Mouse (Mus musculus): ENCODE measurements around the gene Mipep. TPM values are rescaled to one million over a fixed set of nuclear protein-coding genes. Genes with fewer than 3 reads are reported as not detected.

Mipep gene
- polyA plus RNA-seq, 1 experiment from 2014 or later = 23.7 TPM

GRCm38 (mm10) chr14:60773476-60773875 lies 10.9 kb upstream of the Mipep start:
- Histone ChIP-seq H3K4me1 (replicated peaks) (no peaks in the 10 kb centered on the region), H3K9ac (replicated peaks) (no peak overlapping the region), H3K36me3 (no peaks in the 10 kb centered on the region), H3K4me3 (replicated peaks) (no peak overlapping the region), H3K4me2 (no peak overlapping the region), H3K27me3 (no peaks in the 10 kb centered on the region), H3K9me3 (no peaks in the 10 kb centered on the region), H3K27ac (no peak overlapping the region)
- ATAC-seq (ENCODE audit: insufficient number of reproducible peaks, insufficient read depth, low FRiP score, low TSS enrichment, low read depth) = no peak
- 69% methylated on average over 2 of the region's 2 CpGs for WGBS

GRCm38 (mm10) chr14:60776521-60776920 lies 7.9 kb upstream of the Mipep start:
- WGBS = 85% methylated on average over 8 of the region's 8 CpGs

GRCm38 (mm10) chr14:60777485-60777919 lies 6.9 kb upstream of the Mipep start:
- H3K4me1 ChIP-seq (replicated peaks) = no peaks in the 10 kb centered on the region
- H3K27me3 ChIP-seq = no peaks in the 10 kb centered on the region
- 87% methylated on average over 5 of the region's 5 CpGs for WGBS
- H3K9me3 ChIP-seq = no peaks in the 10 kb centered on the region
- H3K9ac ChIP-seq (replicated peaks) = no peak overlapping the region
- no peak for ATAC-seq (ENCODE audit: insufficient number of reproducible peaks, insufficient read depth, low FRiP score, low TSS enrichment, low read depth)
- no peak overlapping the region for H3K4me3 ChIP-seq (replicated peaks)
- H3K36me3 ChIP-seq = no peaks in the 10 kb centered on the region
- no peak overlapping the region for H3K4me2 ChIP-seq
- H3K27ac ChIP-seq = no peak overlapping the region

More at GRCm38 (mm10) chr14:60776521-60776920, 7.9 kb upstream of the Mipep start:
- Histone ChIP-seq H3K27me3 (no peaks in the 10 kb centered on the region), H3K4me1 (replicated peaks) (no peaks in the 10 kb centered on the region), H3K4me2 (no peak overlapping the region), H3K36me3 (no peaks in the 10 kb centered on the region), H3K4me3 (replicated peaks) (no peak overlapping the region), H3K9me3 (no peaks in the 10 kb centered on the region), H3K27ac (no peak overlapping the region), H3K9ac (replicated peaks) (no peak overlapping the region)
- no peak for ATAC-seq (ENCODE audit: insufficient number of reproducible peaks, insufficient read depth, low FRiP score, low TSS enrichment, low read depth)

DNA sequence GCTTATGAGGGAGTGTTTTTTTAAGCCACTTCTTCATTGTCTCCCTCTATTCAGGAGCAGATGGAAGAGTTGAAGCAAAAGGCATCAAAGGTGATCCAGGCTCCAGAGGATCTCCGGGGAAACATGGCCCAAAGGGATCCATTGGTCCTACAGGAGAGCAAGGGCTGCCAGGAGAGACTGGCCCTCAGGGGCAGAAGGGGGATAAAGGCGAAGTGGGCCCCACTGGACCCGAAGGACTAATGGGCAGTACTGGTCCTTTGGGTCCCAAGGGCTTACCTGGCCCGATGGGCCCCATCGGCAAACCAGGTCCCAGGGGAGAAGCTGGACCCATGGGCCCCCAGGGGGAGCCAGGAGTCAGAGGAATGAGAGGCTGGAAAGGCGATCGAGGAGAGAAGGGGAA lies 5.2 kb upstream of the Mipep start:
- ATAC-seq (ENCODE audit: insufficient number of reproducible peaks, insufficient read depth, low FRiP score, low TSS enrichment, low read depth) = no peak
- H3K4me3 ChIP-seq (replicated peaks) = no peak overlapping the region
- H3K9ac ChIP-seq (replicated peaks) = no peak overlapping the region
- WGBS = 92% methylated on average over 7 of the region's 7 CpGs
- H3K9me3 ChIP-seq = no peaks in the 10 kb centered on the region
- peaks cover 9% of the 10 kb centered on the region; the same call in 1 of the 2 replicates for H3K27me3 ChIP-seq
- H3K4me1 ChIP-seq (replicated peaks) = no peaks in the 10 kb centered on the region
- H3K27ac ChIP-seq = no peak overlapping the region
- H3K36me3 ChIP-seq = no peaks in the 10 kb centered on the region
- H3K4me2 ChIP-seq = no peak overlapping the region

DNA sequence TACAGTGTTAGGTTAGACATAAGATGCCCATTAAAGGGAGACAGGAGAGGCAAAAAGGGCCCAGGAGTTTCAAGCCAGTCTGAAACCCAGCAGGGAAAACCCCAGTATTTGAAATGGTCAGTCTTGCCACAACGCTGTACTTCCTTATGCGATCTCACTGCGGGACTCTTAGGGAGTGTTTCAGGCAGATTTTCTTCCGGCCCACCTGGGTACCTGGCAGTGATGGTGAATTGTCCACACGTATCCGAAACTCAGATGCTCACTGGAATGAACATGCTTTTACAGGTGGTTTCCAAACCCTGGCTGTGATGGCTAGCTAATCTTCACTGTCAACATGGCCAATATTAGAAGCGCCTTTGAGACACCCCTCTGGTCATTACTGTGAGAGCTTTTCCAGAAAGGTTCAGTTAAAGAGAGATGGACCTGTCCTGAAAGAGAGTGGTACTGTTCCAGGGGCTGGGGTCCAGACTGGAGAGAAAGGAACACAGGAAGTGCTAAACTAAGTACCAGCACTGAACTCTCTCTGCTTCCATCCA lies 2.2 kb upstream of the Mipep start:
- Histone ChIP-seq H3K36me3 (no peaks in the 10 kb centered on the region; the same call in 1 of the 2 replicates), H3K4me1 (replicated peaks) (peaks cover 8% of the 10 kb centered on the region; the same call in 1 of the 2 replicates), H3K27me3 (peaks cover 9% of the 10 kb centered on the region; the same call in 1 of the 2 replicates), H3K9ac (replicated peaks) (no peak overlapping the region), H3K27ac (no peak overlapping the region), H3K4me2 (no peak overlapping the region), H3K9me3 (no peaks in the 10 kb centered on the region), H3K4me3 (replicated peaks) (no peak overlapping the region)
- ATAC-seq (ENCODE audit: insufficient number of reproducible peaks, insufficient read depth, low FRiP score, low TSS enrichment, low read depth) = no peak
- WGBS = 47% methylated on average over 7 of the region's 7 CpGs

DNA sequence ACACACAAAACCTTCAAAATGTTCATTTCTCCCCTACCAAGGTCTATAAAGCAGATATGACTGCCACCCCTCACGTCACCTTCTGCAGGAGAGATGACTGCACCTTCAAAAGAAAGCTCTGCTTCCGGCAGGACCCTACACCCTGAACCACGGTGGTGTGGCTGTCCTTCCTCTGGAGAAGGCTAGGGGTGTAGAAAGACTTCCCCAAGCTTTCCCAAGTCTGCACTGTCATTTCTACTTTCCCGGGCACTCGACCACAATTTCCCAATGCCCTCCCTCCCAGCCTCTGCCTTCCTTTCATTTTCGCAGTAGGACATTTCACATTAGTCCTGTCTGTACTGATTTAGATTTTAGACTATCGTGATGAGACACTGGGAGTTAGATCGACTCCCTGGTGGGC lies 1.2 kb upstream of the Mipep start:
- H3K9ac ChIP-seq (replicated peaks) = no peak overlapping the region
- WGBS = 39% methylated on average over 8 of the region's 8 CpGs
- peaks cover 9% of the 10 kb centered on the region; the same call in 1 of the 2 replicates for H3K27me3 ChIP-seq

DNA sequence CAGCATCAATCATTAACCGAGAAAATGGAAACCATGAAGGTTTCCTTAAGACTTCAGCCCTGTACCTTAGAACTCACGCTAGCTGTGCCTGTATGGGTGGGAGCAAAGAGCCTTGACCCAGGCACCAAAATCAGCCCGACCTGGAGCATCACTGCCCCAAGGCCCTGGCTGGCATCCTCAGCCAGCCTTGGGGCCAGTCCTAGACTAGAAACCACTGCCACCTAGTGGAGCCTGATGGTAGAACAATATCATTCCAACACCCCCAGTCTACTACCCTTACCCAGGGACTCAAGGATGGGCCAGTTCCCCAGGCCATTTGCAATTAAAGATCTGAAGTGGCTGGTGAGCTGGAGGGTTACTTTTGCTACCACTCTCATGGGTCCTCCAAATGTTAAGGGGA lies 5.7 kb downstream of the Mipep start:
- no peaks in the 10 kb centered on the region for H3K9me3 ChIP-seq
- no peaks in the 10 kb centered on the region for H3K27me3 ChIP-seq
- H3K4me1 ChIP-seq (replicated peaks) = peaks cover 7% of the 10 kb centered on the region; the same call in 1 of the 2 replicates
- H3K27ac ChIP-seq = no peak overlapping the region
- H3K4me3 ChIP-seq (replicated peaks) = no peak overlapping the region
- WGBS = 49% methylated on average over 3 of the region's 3 CpGs
- no peak overlapping the region for H3K4me2 ChIP-seq
- ATAC-seq (ENCODE audit: insufficient number of reproducible peaks, insufficient read depth, low FRiP score, low TSS enrichment, low read depth) = no peak; the same call in 1 of the 2 replicates
- H3K9ac ChIP-seq (replicated peaks) = no peak overlapping the region
- H3K36me3 ChIP-seq = peaks cover 43% of the 10 kb centered on the region

More for the DNA sequence above, 1.2 kb upstream of the Mipep start:
- ATAC-seq (ENCODE audit: insufficient number of reproducible peaks, insufficient read depth, low FRiP score, low TSS enrichment, low read depth) = no peak
- peaks cover 8% of the 10 kb centered on the region; the same call in 1 of the 2 replicates for H3K4me1 ChIP-seq (replicated peaks)
- H3K36me3 ChIP-seq = peaks cover 6% of the 10 kb centered on the region
- H3K4me2 ChIP-seq = no peak overlapping the region
- no peaks in the 10 kb centered on the region for H3K9me3 ChIP-seq
- no peak overlapping the region for H3K27ac ChIP-seq
- H3K4me3 ChIP-seq (replicated peaks) = no peak overlapping the region

- H3K27ac ChIP-seq = no peak overlapping the region
- WGBS = 86% methylated on average over 4 of the region's 4 CpGs
- H3K36me3 ChIP-seq = peaks cover 51% of the 10 kb centered on the region
- H3K4me1 ChIP-seq (replicated peaks) = no peaks in the 10 kb centered on the region
- no peak overlapping the region for H3K4me3 ChIP-seq (replicated peaks)
- no peaks in the 10 kb centered on the region for H3K27me3 ChIP-seq
- no peak for ATAC-seq (ENCODE audit: insufficient number of reproducible peaks, insufficient read depth, low FRiP score, low TSS enrichment, low read depth)
- H3K4me2 ChIP-seq = no peak overlapping the region
- H3K9ac ChIP-seq (replicated peaks) = no peak overlapping the region
- H3K9me3 ChIP-seq = no peaks in the 10 kb centered on the region
Measured at GRCm38 (mm10) chr14:60796600-60797322, 12.4 kb downstream of the Mipep start.

DNA sequence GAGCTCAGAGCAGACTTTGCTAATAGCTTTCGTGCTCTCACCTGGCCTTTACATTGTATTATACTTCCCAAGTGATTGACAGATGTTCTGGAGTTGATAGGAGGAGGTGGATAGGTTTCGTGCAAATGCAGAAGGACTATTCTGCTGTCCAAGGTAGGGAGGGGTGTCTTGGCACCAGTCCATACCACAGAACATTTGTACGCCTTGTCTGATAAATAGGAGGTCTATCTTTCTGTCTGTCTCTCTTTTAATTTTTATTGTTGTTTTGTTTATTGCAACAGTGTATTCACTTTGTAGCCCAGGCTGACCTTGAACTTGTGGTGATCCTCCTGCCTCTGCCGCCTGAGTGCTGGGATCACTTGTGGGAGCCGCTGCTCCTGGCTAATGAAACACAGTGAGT lies 13.2 kb downstream of the Mipep start:
- Histone ChIP-seq H3K27me3 (no peaks in the 10 kb centered on the region), H3K36me3 (peaks cover 54% of the 10 kb centered on the region), H3K4me1 (replicated peaks) (no peaks in the 10 kb centered on the region), H3K9ac (replicated peaks) (no peak overlapping the region), H3K4me3 (replicated peaks) (no peak overlapping the region), H3K27ac (no peak overlapping the region), H3K4me2 (no peak overlapping the region), H3K9me3 (no peaks in the 10 kb centered on the region)
- 93% methylated on average over 5 of the region's 5 CpGs for WGBS
- ATAC-seq (ENCODE audit: insufficient number of reproducible peaks, insufficient read depth, low FRiP score, low TSS enrichment, low read depth) = no peak

- H3K4me1 ChIP-seq (replicated peaks) = no peaks in the 10 kb centered on the region
- peaks cover 60% of the 10 kb centered on the region for H3K36me3 ChIP-seq
- no peak overlapping the region for H3K9ac ChIP-seq (replicated peaks)
- no peak overlapping the region for H3K27ac ChIP-seq
- no peak overlapping the region for H3K4me3 ChIP-seq (replicated peaks)
- no peaks in the 10 kb centered on the region for H3K27me3 ChIP-seq
- WGBS = 86% methylated on average over 4 of the region's 4 CpGs
- no peak overlapping the region for H3K4me2 ChIP-seq
- ATAC-seq (ENCODE audit: insufficient number of reproducible peaks, insufficient read depth, low FRiP score, low TSS enrichment, low read depth) = no peak
- H3K9me3 ChIP-seq = no peaks in the 10 kb centered on the region
Measured at GRCm38 (mm10) chr14:60798721-60799120, 14.3 kb downstream of the Mipep start.

DNA sequence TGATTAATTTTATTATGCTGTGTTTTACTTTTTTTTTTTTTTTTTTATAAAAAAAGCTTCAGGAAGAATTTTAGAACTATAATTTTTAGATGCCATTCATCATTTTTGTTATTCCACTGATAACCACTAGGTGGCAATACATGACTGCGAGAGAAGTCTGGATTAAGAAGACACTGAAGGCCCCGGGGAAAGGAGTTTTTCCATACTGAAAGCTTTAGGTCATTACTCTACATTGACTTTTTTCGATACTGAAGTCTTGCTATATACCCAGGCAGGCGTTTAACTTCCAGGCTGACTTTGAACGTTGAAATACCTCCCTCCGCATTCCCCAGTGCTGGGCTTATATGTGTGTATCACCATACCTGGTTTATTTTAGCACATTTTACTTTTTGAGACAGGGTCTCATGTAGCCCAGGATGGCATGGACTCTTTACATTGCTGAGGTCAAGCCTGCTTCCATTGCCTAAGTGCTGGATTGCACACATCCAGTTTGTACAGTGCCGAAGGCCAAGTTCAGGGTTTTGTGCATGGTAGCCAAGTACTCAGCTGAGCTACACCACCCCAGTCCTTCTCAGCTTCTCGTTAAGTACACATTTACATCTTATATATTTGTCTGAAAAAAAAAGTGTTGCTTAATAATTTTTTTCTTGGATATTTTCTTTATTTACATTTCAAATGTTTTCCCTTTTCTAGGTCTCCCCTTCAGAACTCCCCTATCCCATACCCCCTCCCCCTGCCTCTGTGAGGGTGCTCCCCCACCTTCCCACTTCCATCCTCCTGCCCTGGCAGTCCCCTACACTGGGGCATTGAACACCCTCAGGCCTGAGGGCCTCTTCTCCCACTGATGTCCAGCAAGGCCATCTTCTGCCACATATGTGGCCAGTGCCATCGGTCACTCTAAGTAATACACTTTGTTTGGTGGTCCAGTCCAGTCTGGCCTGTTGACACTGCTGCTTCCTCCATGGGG lies 15.7 kb downstream of the Mipep start:
- Histone ChIP-seq H3K4me1 (replicated peaks) (no peaks in the 10 kb centered on the region), H3K4me2 (no peak overlapping the region), H3K9me3 (no peaks in the 10 kb centered on the region), H3K27ac (no peak overlapping the region), H3K27me3 (no peaks in the 10 kb centered on the region), H3K4me3 (replicated peaks) (no peak overlapping the region), H3K9ac (replicated peaks) (no peak overlapping the region), H3K36me3 (peaks cover 68% of the 10 kb centered on the region)
- no peak for ATAC-seq (ENCODE audit: insufficient number of reproducible peaks, insufficient read depth, low FRiP score, low TSS enrichment, low read depth)
- 47% methylated on average over 9 of the region's 9 CpGs for WGBS
